Mouse (Mus musculus) heart, embryonic 12.5 days (tissue): ENCODE measurements around the gene Ctsd. TPM values are rescaled to one million over a fixed set of nuclear protein-coding genes. Genes with fewer than 3 reads are reported as not detected.
A peak's percentile ranks its signal among the peaks of the same experiment; 100 is the strongest.
"Not testable (repeated sequence)": the region's sequence is repeated elsewhere in the genome, so short reads cannot be mapped to it uniquely, and the experiment has no call there.

Experiments
- ATAC-seq: fragments of 200-750 bp; cut with Nextera tagmentation; 2 replicates; pipeline ENCODE4 v1.8.0; 2017; ENCODE audit warnings: moderate TSS enrichment, moderate library complexity; ENCODE audit not compliant: insufficient number of reproducible peaks, low FRiP score
- H3K27ac ChIP-seq: fragments of 300-500 bp; sonication (generic); 2 replicates; pipeline ENCODE4 v1.5.1; 2016; ENCODE audit warnings: mild to moderate bottlenecking, moderate library complexity; ENCODE audit not compliant: poor library complexity, severe bottlenecking
- H3K27me3 ChIP-seq: fragments of 300-500 bp; sonication (generic); replicated peaks from 2 replicates; pipeline ENCODE4 v1.6.1; 2016; ENCODE audit warnings: mild to moderate bottlenecking, moderate library complexity
- H3K36me3 ChIP-seq: fragments of 300-500 bp; sonication (generic); 2 replicates; pipeline ENCODE4 v1.6.1; 2016; ENCODE audit warnings: mild to moderate bottlenecking, moderate library complexity
- H3K4me1 ChIP-seq: fragments of 300-500 bp; sonication (generic); replicated peaks from 2 replicates; pipeline ENCODE4 v1.6.1; 2016; ENCODE audit warnings: mild to moderate bottlenecking
- H3K4me2 ChIP-seq: fragments of 300-500 bp; sonication (generic); 2 replicates; pipeline ENCODE4 v1.6.1; 2016; ENCODE audit warnings: mild to moderate bottlenecking, moderate library complexity
- H3K4me3 ChIP-seq: fragments of 300-500 bp; sonication (generic); 2 replicates; pipeline ENCODE4 v1.5.1; 2016; ENCODE audit warnings: mild to moderate bottlenecking
- H3K9ac ChIP-seq: fragments of 300-500 bp; sonication (generic); 2 replicates; pipeline ENCODE4 v1.6.1; 2016; ENCODE audit warnings: mild to moderate bottlenecking, moderate library complexity
- H3K9me3 ChIP-seq: fragments of 300-500 bp; sonication (generic); replicated peaks from 2 replicates; pipeline ENCODE4 v1.6.1; 2016; ENCODE audit warnings: mild to moderate bottlenecking, moderate library complexity
- WGBS: fragments of 180-500 bp; shearing (Covaris S2); methylation state at CpG from one replicate; pipeline ENCODE4 v1.1.7; 2016; 5-methylcytosine and 5-hydroxymethylcytosine counted together
- polyA plus RNA-seq: library from polyadenylated mRNA; unstranded; fragments of >200 nt; fragmentation: Nextera tagmentation; extraction: Ambion mirVana; gene quantifications from 2 replicates; pipeline ENCODE4 v1.2.1, GENCODE M21; 2016

The Ctsd gene
- polyA plus RNA-seq, 1 experiment from 2014 or later: 436 TPM

- H3K27me3 ChIP-seq: no peaks in the 10 kb centered on the region
- no peaks in the 10 kb centered on the region for H3K36me3 ChIP-seq
- no peak overlapping the region for H3K4me3 ChIP-seq
- ATAC-seq: peak; percentile 34; the same call in 1 of the 2 replicates
- H3K9ac ChIP-seq: peak overlapping the region; percentile 16; the same call in 1 of the 2 replicates
- no peaks in the 10 kb centered on the region for H3K9me3 ChIP-seq
- WGBS: 51% methylated on average over 8 of the region's 8 CpGs
- H3K4me2 ChIP-seq: no peak overlapping the region
- no peak overlapping the region for H3K27ac ChIP-seq
- peaks cover 28% of the 10 kb centered on the region for H3K4me1 ChIP-seq
Observed at GRCm38 (mm10) chr7:142354661-142355233, 33.1 kb downstream of the Ctsd start.

GRCm38 (mm10) chr7:142353854-142354253 is 34.0 kb downstream of the Ctsd start:
- WGBS: 49% methylated on average over 5 of the region's 5 CpGs

GRCm38 (mm10) chr7:142351569-142351968 is 36.3 kb downstream of the Ctsd start:
- Histone ChIP-seq H3K36me3 (no peaks in the 10 kb centered on the region), H3K4me1 (peaks cover 24% of the 10 kb centered on the region), H3K4me3 (no peak overlapping the region), H3K4me2 (no peak overlapping the region), H3K9me3 (no peaks in the 10 kb centered on the region), H3K27me3 (no peaks in the 10 kb centered on the region), H3K9ac (no peak overlapping the region), H3K27ac (no peak overlapping the region)
- no peak for ATAC-seq
- 64% methylated on average over 5 of the region's 5 CpGs for WGBS

More at GRCm38 (mm10) chr7:142353854-142354253, 34.0 kb downstream of the Ctsd start:
- no peak overlapping the region for H3K27ac ChIP-seq
- no peak overlapping the region for H3K4me3 ChIP-seq
- H3K36me3 ChIP-seq: no peaks in the 10 kb centered on the region
- H3K9ac ChIP-seq: no peak overlapping the region
- H3K4me1 ChIP-seq: peaks cover 24% of the 10 kb centered on the region
- no peaks in the 10 kb centered on the region for H3K27me3 ChIP-seq
- H3K9me3 ChIP-seq: no peaks in the 10 kb centered on the region
- H3K4me2 ChIP-seq: no peak overlapping the region
- ATAC-seq: no peak

- Histone ChIP-seq H3K4me3 (no peak overlapping the region), H3K27me3 (no peaks in the 10 kb centered on the region), H3K4me1 (peaks cover 7% of the 10 kb centered on the region), H3K27ac (no peak overlapping the region), H3K36me3 (no peaks in the 10 kb centered on the region), H3K9ac (no peak overlapping the region), H3K9me3 (no peaks in the 10 kb centered on the region), H3K4me2 (no peak overlapping the region)
- WGBS: 41% methylated on average over 9 of the region's 9 CpGs
- ATAC-seq: no peak
Observed at GRCm38 (mm10) chr7:142349308-142349961, 38.4 kb downstream of the Ctsd start.

- H3K27me3 ChIP-seq: no peaks in the 10 kb centered on the region
- no peaks in the 10 kb centered on the region for H3K36me3 ChIP-seq
- no peak for ATAC-seq
- H3K9me3 ChIP-seq: no peaks in the 10 kb centered on the region
- H3K27ac ChIP-seq: no peak overlapping the region
- no peak overlapping the region for H3K9ac ChIP-seq
- H3K4me1 ChIP-seq: no peaks in the 10 kb centered on the region
- WGBS: 61% methylated on average over 4 of the region's 4 CpGs
- H3K4me2 ChIP-seq: no peak overlapping the region
- no peak overlapping the region for H3K4me3 ChIP-seq
Observed at GRCm38 (mm10) chr7:142347542-142347941, 40.3 kb downstream of the Ctsd start.

GRCm38 (mm10) chr7:142342247-142342640 is 45.6 kb downstream of the Ctsd start:
- Histone ChIP-seq H3K4me2 (no peak overlapping the region), H3K4me3 (no peak overlapping the region), H3K36me3 (no peaks in the 10 kb centered on the region), H3K9me3 (no peaks in the 10 kb centered on the region), H3K9ac (no peak overlapping the region), H3K27ac (no peak overlapping the region), H3K27me3 (no peaks in the 10 kb centered on the region), H3K4me1 (peaks cover 14% of the 10 kb centered on the region; the same call in 1 of the 2 replicates)
- ATAC-seq: no peak
- 72% methylated on average over 3 of the region's 3 CpGs for WGBS

- Histone ChIP-seq H3K4me2 (no peak overlapping the region), H3K9me3 (no peaks in the 10 kb centered on the region), H3K4me1 (peaks cover 14% of the 10 kb centered on the region; the same call in 1 of the 2 replicates), H3K27me3 (no peaks in the 10 kb centered on the region), H3K4me3 (no peak overlapping the region), H3K36me3 (no peaks in the 10 kb centered on the region), H3K27ac (no peak overlapping the region), H3K9ac (no peak overlapping the region)
- WGBS: 73% methylated on average over 10 of the region's 10 CpGs
- no peak for ATAC-seq
Observed at GRCm38 (mm10) chr7:142341564-142342246, 46.1 kb downstream of the Ctsd start.

GRCm38 (mm10) chr7:142340269-142340970 is 47.4 kb downstream of the Ctsd start:
- no peak for ATAC-seq
- H3K27me3 ChIP-seq: no peaks in the 10 kb centered on the region
- no peak overlapping the region for H3K9ac ChIP-seq
- H3K9me3 ChIP-seq: no peaks in the 10 kb centered on the region
- H3K4me2 ChIP-seq: no peak overlapping the region
- no peak overlapping the region for H3K27ac ChIP-seq
- H3K36me3 ChIP-seq: no peaks in the 10 kb centered on the region
- WGBS: 50% methylated on average over 10 of the region's 10 CpGs
- no peak overlapping the region for H3K4me3 ChIP-seq
- H3K4me1 ChIP-seq: peaks cover 14% of the 10 kb centered on the region; the same call in 1 of the 2 replicates

GRCm38 (mm10) chr7:142335151-142335550 is 52.7 kb downstream of the Ctsd start:
- Histone ChIP-seq H3K4me2 (no peak overlapping the region), H3K4me1 (peaks cover 33% of the 10 kb centered on the region), H3K4me3 (no peak overlapping the region), H3K27ac (no peak overlapping the region), H3K36me3 (no peaks in the 10 kb centered on the region), H3K27me3 (no peaks in the 10 kb centered on the region), H3K9me3 (no peaks in the 10 kb centered on the region), H3K9ac (0 out of 2 replicates have a peak overlapping the region, but pooled peaks have one; percentile 36)
- no peak for ATAC-seq
- WGBS: 85% methylated on average over 8 of the region's 8 CpGs

GRCm38 (mm10) chr7:142334246-142334645 is 53.6 kb downstream of the Ctsd start:
- 2% methylated on average over 3 of the region's 3 CpGs for WGBS
- ATAC-seq: peak; percentile 51; the same call in 1 of the 2 replicates
- Histone ChIP-seq H3K9me3 (no peaks in the 10 kb centered on the region), H3K36me3 (no peaks in the 10 kb centered on the region), H3K4me3 (no peak overlapping the region), H3K27ac (peak overlapping the region; percentile 67; the same call in 1 of the 2 replicates), H3K4me2 (no peak overlapping the region), H3K9ac (0 out of 2 replicates have a peak overlapping the region, but pooled peaks have one; percentile 17), H3K4me1 (peaks cover 42% of the 10 kb centered on the region), H3K27me3 (no peaks in the 10 kb centered on the region)

GRCm38 (mm10) chr7:142332741-142333140 is 55.1 kb downstream of the Ctsd start:
- not testable (repeated sequence) for H3K9ac ChIP-seq, H3K4me3 ChIP-seq, ATAC-seq, H3K4me2 ChIP-seq, H3K27me3 ChIP-seq, H3K36me3 ChIP-seq, H3K9me3 ChIP-seq
- 64% methylated on average over 3 of the region's 9 CpGs for WGBS
- Histone ChIP-seq H3K4me1 (peaks cover 57% of the 10 kb centered on the region), H3K27ac (peak overlapping the region; percentile 67)
